Mouse (Mus musculus) E14TG2a.4 (cell line): ENCODE data around the gene Ccdc97.

Experiments used
- CTCF ChIP-seq: conservative IDR thresholded peaks from 2 replicates; pipeline ENCODE4 v1.5.1; 2014; ENCODE audit warnings: low read length
- NANOG ChIP-seq: IDR thresholded peaks from 2 replicates; pipeline ENCODE4 v1.6.1; 2014; ENCODE audit warnings: borderline replicate concordance, low read length, mixed read lengths
- POU5F1 ChIP-seq: IDR thresholded peaks from 2 replicates; pipeline ENCODE4 v1.6.1; 2014; ENCODE audit warnings: low read length, borderline replicate concordance

DNA sequence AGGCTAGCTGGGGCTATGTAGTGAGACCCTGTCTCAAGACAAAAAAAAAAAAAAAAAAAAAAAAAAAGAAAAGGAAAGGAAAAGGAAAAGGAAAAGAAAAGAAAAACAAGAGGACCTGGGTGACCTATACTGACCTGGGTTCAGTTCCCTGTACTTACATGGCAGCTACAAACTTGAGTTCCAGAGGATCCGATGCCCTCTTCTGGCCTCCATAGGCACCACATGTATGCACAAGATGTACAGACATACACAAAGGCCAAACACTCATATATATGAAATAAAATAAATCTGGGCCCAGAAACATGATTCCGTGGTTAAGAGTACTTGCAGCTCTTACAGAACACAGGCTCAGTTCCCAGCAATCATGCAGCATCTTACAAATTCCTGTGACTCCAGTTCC, 18.0 kb upstream of the Ccdc97 start:
- TF ChIP-seq CTCF (peak; percentile 25; the same call in 1 of the 2 replicates), POU5F1 (no peak), NANOG (no peak)
